Mouse (Mus musculus): ENCODE data around the gene Wsb2.
"Not testable (repeated sequence)": the region's sequence is repeated elsewhere in the genome, so short reads cannot be mapped to it uniquely, and the experiment has no call there.

The Wsb2 gene

GRCm38 (mm10) chr5:117390895-117391294 lies 33.8 kb downstream of the Wsb2 start:
- DNase-seq, result no peak

GRCm38 (mm10) chr5:117395834-117396233 lies 38.7 kb downstream of the Wsb2 start:
- DNase-seq, result no peak

GRCm38 (mm10) chr5:117396596-117397014 lies 39.5 kb downstream of the Wsb2 start:
- peak; percentile 38 for DNase-seq

- no peak for DNase-seq
Observed at GRCm38 (mm10) chr5:117397371-117397770, 40.3 kb downstream of the Wsb2 start.

GRCm38 (mm10) chr5:117398007-117398550 lies 41.0 kb downstream of the Wsb2 start:
- no peak for DNase-seq

GRCm38 (mm10) chr5:117399281-117399680 lies 42.2 kb downstream of the Wsb2 start:
- DNase-seq, result no peak

- DNase-seq, result no peak
Observed at GRCm38 (mm10) chr5:117403609-117404008, 46.5 kb downstream of the Wsb2 start.

- not testable (repeated sequence) for DNase-seq
Observed at GRCm38 (mm10) chr5:117404671-117405070, 47.6 kb downstream of the Wsb2 start.

GRCm38 (mm10) chr5:117408216-117408615 lies 51.1 kb downstream of the Wsb2 start:
- peak; percentile 82 for DNase-seq

GRCm38 (mm10) chr5:117409369-117409768 lies 52.3 kb downstream of the Wsb2 start:
- no peak for DNase-seq

GRCm38 (mm10) chr5:117413507-117414501 lies 56.7 kb downstream of the Wsb2 start, which contains the start of gene Ksr2:
Gene Ksr2, plus strand, starts transcription at chr5:117414000.
- DNase-seq, result peak; percentile 49

GRCm38 (mm10) chr5:117414611-117415010 lies 57.5 kb downstream of the Wsb2 start:
- no peak for DNase-seq

GRCm38 (mm10) chr5:117415011-117415912 lies 58.2 kb downstream of the Wsb2 start:
- DNase-seq, result no peak

- DNase-seq, result no peak
Observed at GRCm38 (mm10) chr5:117417442-117417841, 60.3 kb downstream of the Wsb2 start.

Data from kidney, adult 9 months (tissue).